Mouse (Mus musculus) activated CD4-positive, CD25-positive, alpha-beta regulatory T cell, adult 4 months (primary cell): Measurements from ENCODE around the gene Pate2. TPM values are rescaled to one million over a fixed set of nuclear protein-coding genes. Genes with fewer than 3 reads are reported as not detected.

Experiments
- polyA plus RNA-seq, 2 experiments: library from polyadenylated mRNA; unstranded; fragments of 100-300 nt; shearing (Covaris generic); gene quantifications; one replicate each; pipeline ENCODE4 v1.2.1; 2017

The Pate2 gene
- polyA plus RNA-seq, 2 experiments from 2014 or later, result 0.25 TPM; not detected in 1

Other genes starting within 250 kb of the Pate2 start
- gene Cdon, start 149.2 kb upstream of the Pate2 start, polyA plus RNA-seq, result 1 to 10 TPM; 2.4 to 4.4 TPM
- gene Gm1113, start 52.0 kb upstream of the Pate2 start, polyA plus RNA-seq, result not detected
- under 1 TPM; 0.09 to 0.17 TPM for gene Ddx25, start 11.8 kb upstream of the Pate2 start, polyA plus RNA-seq
- gene Pus3, start 11.7 kb upstream of the Pate2 start, polyA plus RNA-seq, result 10 to 100 TPM; 21.0 to 27.0 TPM
- gene Hyls1, start 114 bp downstream of the Pate2 start, polyA plus RNA-seq, result 1 to 10 TPM; 8.7 to 8.8 TPM
- under 1 TPM in 1 of 2 experiments, not detected in 1; 0.42 TPM for gene Pate4, start 41.7 kb downstream of the Pate2 start, polyA plus RNA-seq
- gene Pate3, start 77.9 kb downstream of the Pate2 start, polyA plus RNA-seq, result not detected
- not detected for gene Pate1, start 117.1 kb downstream of the Pate2 start, polyA plus RNA-seq
- gene Gm17677, start 170.8 kb downstream of the Pate2 start, polyA plus RNA-seq, result not detected
- gene Gm17727, start 207.8 kb downstream of the Pate2 start, polyA plus RNA-seq, result not detected
- gene Gm27235, start 219.8 kb downstream of the Pate2 start, polyA plus RNA-seq, result not detected
- gene D730048I06Rik, start 219.8 kb downstream of the Pate2 start, polyA plus RNA-seq, result not detected